In the genomic region with DNA sequence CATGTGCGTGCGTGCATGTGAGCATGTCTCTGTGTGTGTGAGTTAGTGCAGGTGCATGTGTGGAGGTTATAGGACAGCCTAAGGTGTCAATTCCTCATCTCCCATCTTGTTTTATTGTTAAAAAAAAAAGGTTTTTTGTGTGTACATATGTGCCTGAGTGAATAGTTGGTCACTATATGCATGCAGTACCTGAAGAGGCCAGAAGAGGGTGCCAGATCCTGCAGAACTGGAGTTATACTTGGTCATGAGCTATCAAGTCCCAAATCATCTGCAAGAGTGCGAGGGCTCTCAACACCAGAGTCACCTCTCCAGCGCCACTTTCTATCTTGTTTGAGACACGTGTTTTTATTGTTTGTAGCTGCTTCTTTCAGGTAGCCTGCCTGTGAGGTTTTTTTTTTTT, we compare ENCODE assay signal across 9 mouse cellular contexts.
DNase-seq lines count a peak whose midpoint lies in the region; TF ChIP-seq lines count a peak whose summit lies in the region.
"Had no signal": no experiment of that assay in that cellular context is flagged by ENCODE, and none has a peak within 500 bp of the region (broad histone marks: within the 10 kb centered on the region; RNA-seq: fewer than 3 reads in every experiment).

No protein-coding gene starts in this region.

- no peak overlapping the region for H3K4me3 ChIP-seq in layer of hippocampus, adult 2 months
- H3K4me3 ChIP-seq: stomach, embryonic 15.5 days had no signal

- peak; percentile 75 for TF ChIP-seq CTCF in layer of hippocampus, adult 2 months (conservative IDR thresholded peaks at IDR 0.05)

- no peak overlapping the region for H3K27ac ChIP-seq in layer of hippocampus, adult 2 months
- H3K27ac ChIP-seq: stomach, embryonic 15.5 days had no signal

- peak; percentile 18 for DNase-seq in adrenal gland, postnatal 10 days
- no peak for DNase-seq in adrenal gland, adult 8-10 months
- peak in 1 of 2 experiments; percentile 47 for DNase-seq in layer of hippocampus, adult 2 months (ENCODE audit: low spot score in 2 of 2)
- DNase-seq in layer of hippocampus, postnatal 14 days (ENCODE audit: low spot score in 2 of 2) = no peak
- peak; percentile 40 for DNase-seq in NIH3T3 (ENCODE audit: low read depth)
- peak; percentile 35 to 80 for DNase-seq in kidney, postnatal 36 days
- DNase-seq in ovary, postnatal 14 days (ENCODE audit: low spot score) = no peak
- DNase-seq in gastrocnemius, postnatal 4 days (ENCODE audit: low spot score in 2 of 2) = no peak

Comparison
In these comparisons a context has a peak if more than half of its experiments do, and no peak if none do; other contexts are left out.
1. DNase-seq: peak in adrenal gland, postnatal 10 days (single experiment), NIH3T3 (single experiment) and kidney, postnatal 36 days (2 of 2); none in adrenal gland, adult 8-10 months (single experiment), layer of hippocampus, postnatal 14 days (0 of 2), ovary, postnatal 14 days (single experiment) and gastrocnemius, postnatal 4 days (0 of 2).